Mouse (Mus musculus) layer of hippocampus, postnatal 14 days (tissue): ENCODE measurements around the gene Cactin. TPM values are rescaled to one million over a fixed set of nuclear protein-coding genes. Genes with fewer than 3 reads are reported as not detected.

Experiments used
- DNase-seq, 2 experiments: peaks; one replicate each; pipeline ENCODE4 v3.0.0; 2021 to 2022; ENCODE audit warnings: low spot score in 2 of 2, mixed read lengths in 1 of 2
- long read RNA-seq, 2 experiments: library from polyadenylated mRNA; stranded (forward); transcript quantifications; one replicate each; pipeline ENCODE4 v2.0.0; 2021
- total RNA-seq, 2 experiments: library from RNA; stranded (reverse); gene quantifications; 2 replicates each; pipeline ENCODE4 v1.2.3; 2021

Cactin gene
- 10 to 100 TPM; 22.4 to 25.8 TPM for total RNA-seq
- long read RNA-seq, experiment 1, transcript Cactin-201 (9 exons, 2,715 nt): major isoform, 31 of 36 reads
- long read RNA-seq, experiment 1, partial matches to known transcripts: 3 of 36 reads
- long read RNA-seq, experiment 1, other reads (novel, unspliced or antisense): 2 of 36 reads
- long read RNA-seq, experiment 2, transcript Cactin-201 (9 exons, 2,715 nt): major isoform, 39 of 48 reads
- long read RNA-seq, experiment 2, partial matches to known transcripts: 4 of 48 reads
- long read RNA-seq, experiment 2, other reads (novel, unspliced or antisense): 5 of 48 reads

GRCm38 (mm10) chr10:81320550-81321347 lies at the start of gene Cactin:
Gene Cactin (plus strand): TSS chr10:81321103.
- peak; percentile 99 to 100 for DNase-seq

GRCm38 (mm10) chr10:81272356-81272755 lies 48.5 kb upstream of the Cactin start:
- no peak for DNase-seq

DNA sequence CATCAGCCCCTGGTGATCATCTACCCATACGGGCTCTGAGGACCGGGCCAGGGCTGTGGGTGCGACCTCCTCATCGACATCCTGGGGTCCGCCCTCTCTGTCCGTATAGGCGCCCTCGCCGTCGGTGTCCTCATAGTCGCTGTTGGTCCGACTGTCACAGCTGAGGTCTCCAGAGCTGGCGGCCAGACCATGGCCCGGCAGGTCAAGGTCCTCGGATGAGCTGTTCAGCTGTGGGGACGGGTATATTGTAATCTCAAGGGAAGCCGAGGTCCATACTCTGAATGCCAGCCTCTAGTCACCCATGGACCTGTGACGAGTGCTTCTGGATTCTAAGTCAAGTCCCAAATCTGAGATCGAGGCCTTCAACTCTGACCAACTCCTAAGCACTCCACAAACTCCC lies 47.1 kb upstream of the Cactin start:
- no peak for DNase-seq

- no peak for DNase-seq
Observed at GRCm38 (mm10) chr10:81277676-81278075, 43.2 kb upstream of the Cactin start.

- no peak for DNase-seq
Observed at GRCm38 (mm10) chr10:81279496-81279895, 41.4 kb upstream of the Cactin start.

DNA sequence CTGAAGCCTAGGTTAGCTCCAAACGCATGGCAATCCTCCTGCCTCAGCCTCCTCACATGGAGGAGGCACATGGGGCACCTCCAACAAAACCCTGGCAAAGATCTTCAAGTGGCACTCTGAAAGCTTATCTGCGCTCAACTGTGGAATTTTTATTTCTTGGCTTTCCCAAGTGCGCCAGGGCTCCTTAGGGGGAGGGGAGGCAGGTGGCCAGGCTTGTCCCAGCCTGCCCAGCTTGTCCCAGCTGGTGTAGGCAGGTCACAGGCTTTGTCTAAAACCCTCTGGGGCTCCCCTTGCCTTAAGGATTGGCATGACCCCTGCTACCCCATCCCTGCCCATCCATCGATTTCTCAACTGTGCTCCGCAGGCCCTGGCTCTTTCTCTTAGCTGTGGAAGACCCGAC lies 36.7 kb upstream of the Cactin start:
- DNase-seq: no peak

DNA sequence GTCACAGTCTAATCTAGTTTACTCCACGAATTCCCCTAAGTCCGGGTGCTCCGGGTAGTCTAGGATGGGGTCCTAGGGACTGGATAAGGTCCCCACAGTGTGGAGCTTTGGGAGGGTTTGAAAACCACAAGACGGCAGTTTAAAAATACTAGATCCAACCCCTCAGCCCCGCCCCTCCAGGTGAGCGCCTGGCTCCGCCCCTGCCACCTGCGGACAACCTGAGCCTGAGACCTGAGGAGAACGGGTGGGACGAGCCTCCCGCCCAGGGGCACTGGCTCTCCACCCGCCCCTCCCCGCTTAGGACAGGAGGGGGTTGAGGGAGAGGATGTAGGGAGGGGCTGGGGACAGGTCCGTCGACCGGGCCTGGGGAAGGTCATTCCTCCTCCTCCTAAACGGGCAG lies 36.2 kb upstream of the Cactin start:
- DNase-seq: no peak

DNA sequence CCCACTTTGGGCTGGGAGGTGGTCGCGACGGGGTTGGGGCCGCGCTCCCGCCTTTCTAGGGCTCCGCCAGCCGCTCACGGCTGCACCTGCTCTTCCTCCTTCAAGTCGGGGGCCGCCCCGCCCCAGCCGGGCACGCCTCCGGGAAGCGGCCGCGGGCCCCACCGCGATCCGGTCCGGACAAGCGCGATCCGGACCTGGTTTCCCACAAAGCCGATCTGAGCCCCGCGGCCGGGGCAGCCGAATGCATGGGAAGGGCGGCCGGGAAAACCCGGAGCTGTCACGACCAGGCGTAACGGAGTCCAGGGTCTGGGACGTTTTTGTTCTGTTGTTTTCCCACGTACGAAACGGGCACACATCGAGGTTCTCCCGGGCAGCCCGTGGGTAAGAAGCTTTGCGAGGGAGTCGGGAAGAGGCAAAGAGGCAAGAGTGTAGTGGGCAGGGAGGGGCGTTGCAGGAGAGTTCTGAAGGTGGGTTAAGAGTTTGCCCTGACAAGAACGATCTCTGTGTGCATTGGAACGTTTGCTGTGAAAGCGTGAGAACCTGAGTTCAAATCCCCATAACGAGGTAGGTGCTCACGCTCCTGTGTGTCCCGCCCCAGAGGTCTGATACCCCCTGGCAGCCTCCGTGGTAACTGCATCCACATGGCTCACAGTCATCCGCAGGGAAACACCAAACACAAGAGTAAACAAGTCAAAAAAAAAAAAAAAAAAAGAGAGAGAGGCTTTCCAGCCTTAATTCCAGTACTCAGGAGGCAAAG lies 35.0 kb upstream of the Cactin start:
- DNase-seq: peak; percentile 81 to 84

- no peak for DNase-seq
Observed at GRCm38 (mm10) chr10:81286586-81286985, 34.3 kb upstream of the Cactin start.

GRCm38 (mm10) chr10:81287513-81288157 lies 33.3 kb upstream of the Cactin start:
- DNase-seq: no peak

- no peak for DNase-seq
Observed at GRCm38 (mm10) chr10:81288601-81289000, 32.3 kb upstream of the Cactin start.

GRCm38 (mm10) chr10:81289278-81289677 lies 31.6 kb upstream of the Cactin start:
- DNase-seq: peak in 1 of 2 experiments; percentile 70

DNA sequence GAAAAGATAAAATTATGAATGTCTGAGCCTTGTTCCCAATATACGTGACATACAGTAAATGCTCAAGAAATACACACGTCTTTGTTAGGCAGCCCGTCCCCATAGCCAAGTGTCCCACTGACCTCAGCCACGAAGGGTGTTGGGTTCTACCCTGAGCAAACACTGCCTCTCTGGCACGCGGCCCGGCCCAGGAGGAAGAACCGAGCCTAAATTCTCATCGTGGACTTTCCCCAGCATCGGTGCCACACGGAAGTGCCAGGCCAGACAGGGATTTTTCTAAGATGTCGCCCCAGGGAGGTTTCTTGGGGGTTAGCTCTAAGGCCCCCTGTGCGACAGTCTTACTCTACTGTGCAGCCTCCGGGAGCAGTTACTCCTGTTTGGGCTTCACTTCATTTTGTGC lies 31.1 kb upstream of the Cactin start:
- DNase-seq: no peak

- no peak for DNase-seq
Observed at GRCm38 (mm10) chr10:81290698-81291460, 30.0 kb upstream of the Cactin start.

DNA sequence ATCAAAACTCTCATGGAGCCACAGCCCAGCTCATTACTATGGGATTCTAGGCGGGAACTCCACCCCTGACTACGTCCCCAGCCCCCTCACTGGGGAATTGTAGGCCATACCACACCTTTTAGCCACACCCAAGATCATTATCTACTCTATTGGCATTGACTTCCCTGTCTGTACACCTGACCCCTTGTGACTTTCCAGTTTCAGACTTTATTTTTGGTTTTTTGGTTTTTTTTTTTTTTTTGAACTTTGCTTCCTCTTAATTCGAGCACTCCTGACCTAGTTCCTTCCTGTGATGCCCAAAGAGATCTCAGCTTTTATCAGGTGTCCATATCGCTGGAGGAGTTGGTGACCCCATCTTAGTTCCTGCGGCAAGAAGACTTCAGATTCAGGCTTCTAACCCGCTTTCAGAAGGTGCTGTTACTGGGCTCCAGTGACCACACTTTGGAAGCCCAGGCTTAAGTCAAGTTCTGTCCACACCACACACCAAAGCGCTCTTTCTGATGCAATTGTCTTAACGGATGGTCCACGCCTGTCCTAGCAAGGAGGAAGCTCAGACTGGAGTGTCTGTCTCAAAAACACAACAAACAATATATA lies 29.3 kb upstream of the Cactin start, which contains the start of gene Tjp3:
Gene Tjp3 (minus strand): TSS at position 71 of the 594 bp plus-strand sequence.
- no peak for DNase-seq

DNA sequence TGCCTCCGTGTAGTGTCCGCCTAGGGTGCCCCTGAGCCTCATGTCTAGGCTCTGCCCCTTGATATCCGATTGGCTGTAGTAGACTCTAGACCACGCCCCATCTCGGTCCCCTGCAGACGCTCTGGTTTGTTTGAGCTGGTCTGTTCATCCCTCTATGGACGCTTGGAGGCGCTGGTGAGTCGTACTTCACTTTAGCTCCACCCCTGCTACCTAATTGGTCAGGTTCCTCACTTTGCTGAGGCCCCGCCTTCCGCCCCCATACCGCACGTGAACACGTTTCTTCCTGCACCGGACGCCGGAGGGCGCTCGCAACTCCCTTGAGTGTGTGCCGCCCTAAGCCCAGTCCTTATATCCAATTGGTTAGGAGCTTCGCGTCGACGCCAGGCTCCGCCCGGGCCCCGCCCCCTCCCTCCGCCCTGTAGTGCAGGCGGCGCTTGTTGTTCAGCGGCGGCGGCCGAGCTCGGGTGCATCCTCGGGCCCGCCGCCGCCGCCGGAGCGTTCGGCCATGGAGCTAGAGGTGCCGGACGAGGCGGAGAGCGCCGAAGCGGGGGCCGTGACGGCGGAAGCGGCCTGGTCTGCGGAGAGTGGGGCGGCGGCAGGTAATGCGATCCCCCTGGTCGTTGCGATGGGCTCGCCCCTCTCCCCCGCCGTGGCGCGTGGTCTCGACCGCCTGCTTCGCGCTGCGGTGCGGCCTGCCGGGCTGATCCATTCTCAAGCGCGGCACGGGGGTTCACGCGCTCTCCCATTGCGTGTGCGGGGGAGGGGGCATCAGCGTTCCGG lies 28.2 kb upstream of the Cactin start, which contains the start of gene Pip5k1c:
Gene Pip5k1c (plus strand): TSS at position 410 of the 780 bp plus-strand sequence.
- peak; percentile 99 to 100 for DNase-seq

GRCm38 (mm10) chr10:81293334-81294030 lies 27.4 kb upstream of the Cactin start:
- no peak for DNase-seq

DNA sequence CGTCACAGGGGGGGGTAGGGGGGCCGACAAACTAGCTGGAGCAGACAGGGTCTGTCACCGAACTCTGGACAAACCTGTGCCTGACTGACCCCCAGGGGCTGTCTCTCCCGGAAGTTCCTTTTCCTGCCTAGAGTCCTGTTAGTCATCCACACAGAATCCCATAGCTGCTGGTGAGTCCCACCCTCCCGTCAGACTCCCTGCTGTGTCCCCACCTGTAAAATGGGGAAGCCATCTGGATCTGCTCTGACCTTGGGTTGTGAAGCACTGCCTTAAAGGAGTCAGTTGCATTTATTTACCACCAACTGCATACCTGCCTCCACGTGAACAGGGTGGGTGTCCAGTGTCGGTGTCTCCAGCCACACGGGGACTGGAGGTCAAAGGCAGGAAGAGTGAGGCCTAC lies 26.5 kb upstream of the Cactin start:
- DNase-seq: no peak
